Mouse (Mus musculus): Measurements from ENCODE around the gene Reg3b. TPM values are rescaled to one million over a fixed set of nuclear protein-coding genes. Genes with fewer than 3 reads are reported as not detected.
"Not testable (repeated sequence)": the region's sequence is repeated elsewhere in the genome, so short reads cannot be mapped to it uniquely, and the experiment has no call there.

The Reg3b gene
- not detected in 2 replicates for total RNA-seq (2015; ENCODE audit: low replicate concordance)
- not detected in 2 replicates for total RNA-seq (2017; ENCODE audit: low replicate concordance)

- no peak for ATAC-seq (replicated peaks; ENCODE audit: low FRiP score, poor library complexity, severe bottlenecking)
Measured at GRCm38 (mm10) chr6:78370357-78370756, at the start of gene Reg3b. TSS of gene Reg3b (plus strand) at chr6:78370657.

- ATAC-seq (replicated peaks; ENCODE audit: low FRiP score, poor library complexity, severe bottlenecking) = no peak
Measured at GRCm38 (mm10) chr6:78327798-78328197, 42.7 kb upstream of the Reg3b start.

GRCm38 (mm10) chr6:78329166-78329565 is 41.3 kb upstream of the Reg3b start:
- ATAC-seq (replicated peaks; ENCODE audit: low FRiP score, poor library complexity, severe bottlenecking) = no peak

GRCm38 (mm10) chr6:78331919-78332569 is 38.4 kb upstream of the Reg3b start:
- no peak for ATAC-seq (replicated peaks; ENCODE audit: low FRiP score, poor library complexity, severe bottlenecking)

- ATAC-seq (replicated peaks; ENCODE audit: low FRiP score, poor library complexity, severe bottlenecking) = no peak
Measured at GRCm38 (mm10) chr6:78340296-78340695, 30.2 kb upstream of the Reg3b start.

- no peak for ATAC-seq (replicated peaks; ENCODE audit: low FRiP score, poor library complexity, severe bottlenecking)
Measured at GRCm38 (mm10) chr6:78341689-78342088, 28.8 kb upstream of the Reg3b start.

GRCm38 (mm10) chr6:78361971-78362563 is 8.4 kb upstream of the Reg3b start:
- ATAC-seq (replicated peaks; ENCODE audit: low FRiP score, poor library complexity, severe bottlenecking) = no peak

- no peak for ATAC-seq (replicated peaks; ENCODE audit: low FRiP score, poor library complexity, severe bottlenecking)
Measured at GRCm38 (mm10) chr6:78378765-78379164, 8.3 kb downstream of the Reg3b start, which contains the start of gene Reg3d. TSS of gene Reg3d (minus strand) at chr6:78378865.

GRCm38 (mm10) chr6:78380409-78380808 is 10.0 kb downstream of the Reg3b start, which contains the start of gene Reg3a:
TSS of gene Reg3a (plus strand) at chr6:78380709.
- ATAC-seq (replicated peaks; ENCODE audit: low FRiP score, poor library complexity, severe bottlenecking) = no peak

- no peak for ATAC-seq (replicated peaks; ENCODE audit: low FRiP score, poor library complexity, severe bottlenecking)
Measured at GRCm38 (mm10) chr6:78385609-78386008, 15.2 kb downstream of the Reg3b start.

GRCm38 (mm10) chr6:78395323-78395722 is 24.9 kb downstream of the Reg3b start, which contains the start of gene Reg2:
TSS of gene Reg2 (plus strand) at chr6:78395623.
- not testable (repeated sequence) for ATAC-seq (replicated peaks; ENCODE audit: low FRiP score, poor library complexity, severe bottlenecking)

GRCm38 (mm10) chr6:78422411-78422810 is 52.0 kb downstream of the Reg3b start, which contains the start of gene Reg1:
TSS of gene Reg1 (plus strand) at chr6:78422711.
- not testable (repeated sequence) for ATAC-seq (replicated peaks; ENCODE audit: low FRiP score, poor library complexity, severe bottlenecking)

Other genes with a start within 250 kb of the Reg3b start
- not detected in 2 replicates for gene Reg3d, start 8.2 kb downstream of the Reg3b start, total RNA-seq (2015; ENCODE audit: low replicate concordance)
- gene Reg3d, start 8.2 kb downstream of the Reg3b start, total RNA-seq (2017; ENCODE audit: low replicate concordance) = not detected in 2 replicates
- gene Reg3a, start 10.1 kb downstream of the Reg3b start, total RNA-seq (2015; ENCODE audit: low replicate concordance) = not detected in 2 replicates
- gene Reg3a, start 10.1 kb downstream of the Reg3b start, total RNA-seq (2017; ENCODE audit: low replicate concordance) = not detected in 2 replicates
- not detected in 2 replicates for gene Reg2, start 25.0 kb downstream of the Reg3b start, total RNA-seq (2015; ENCODE audit: low replicate concordance)
- not detected in 2 replicates for gene Reg2, start 25.0 kb downstream of the Reg3b start, total RNA-seq (2017; ENCODE audit: low replicate concordance)
- gene Reg1, start 52.1 kb downstream of the Reg3b start, total RNA-seq (2015; ENCODE audit: low replicate concordance) = not detected in 2 replicates
- not detected in 2 replicates for gene Reg1, start 52.1 kb downstream of the Reg3b start, total RNA-seq (2017; ENCODE audit: low replicate concordance)
- not detected in 2 replicates for gene Reg3g, start 98.2 kb downstream of the Reg3b start, total RNA-seq (2015; ENCODE audit: low replicate concordance)
- gene Reg3g, start 98.2 kb downstream of the Reg3b start, total RNA-seq (2017; ENCODE audit: low replicate concordance) = not detected in 2 replicates